Mouse (Mus musculus) fibroblast of lung, adult 2 months (primary cell): ENCODE results near the gene Adat1.

ENCODE experiments used
- DNase-seq: peaks from one replicate; pipeline ENCODE4 v3.0.0-alpha.2; 2011; ENCODE audit warnings: low read depth

Gene Adat1

GRCm38 (mm10) chr8:111967246-111967870 is 24.7 kb downstream of the Adat1 start:
- no peak for DNase-seq

DNA sequence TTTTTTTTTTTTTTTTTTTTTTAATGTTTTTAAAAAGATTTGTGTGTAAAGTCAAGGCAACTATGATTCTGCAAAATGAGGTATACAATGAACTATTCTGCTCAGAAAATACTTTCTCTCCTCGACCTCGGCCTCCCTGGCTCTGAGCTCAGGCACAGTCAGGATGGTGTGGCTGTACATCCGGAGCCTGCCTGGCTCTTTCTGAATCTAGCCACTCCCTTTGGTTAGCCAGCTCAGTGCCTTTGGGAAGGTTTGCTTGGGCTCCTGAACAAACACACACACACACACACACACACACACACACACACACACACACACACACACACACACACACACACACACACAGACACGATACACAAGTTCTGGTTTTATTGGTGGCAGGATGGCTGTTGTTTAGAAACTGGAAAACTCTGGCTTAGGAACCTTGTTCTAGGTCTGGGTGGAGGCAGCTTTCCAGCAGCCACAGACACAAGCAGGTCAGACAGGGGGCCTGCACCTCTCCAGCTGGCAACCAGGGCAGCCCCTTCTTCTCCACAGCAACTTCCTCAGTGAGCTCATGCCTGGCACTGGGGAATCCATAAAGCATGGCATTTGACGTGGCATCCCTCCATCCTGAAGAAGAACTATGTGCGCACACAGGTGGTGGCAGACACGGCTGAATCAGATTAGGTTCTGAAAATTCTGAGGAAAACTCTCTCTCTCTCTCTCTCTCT is 27.1 kb downstream of the Adat1 start:
- DNase-seq = peak; percentile 53

GRCm38 (mm10) chr8:111964351-111964750 is 27.8 kb downstream of the Adat1 start:
- DNase-seq = peak; percentile 11

GRCm38 (mm10) chr8:111963546-111963945 is 28.6 kb downstream of the Adat1 start:
- DNase-seq = no peak

- no peak for DNase-seq
Observed at GRCm38 (mm10) chr8:111963091-111963490, 29.0 kb downstream of the Adat1 start.

DNA sequence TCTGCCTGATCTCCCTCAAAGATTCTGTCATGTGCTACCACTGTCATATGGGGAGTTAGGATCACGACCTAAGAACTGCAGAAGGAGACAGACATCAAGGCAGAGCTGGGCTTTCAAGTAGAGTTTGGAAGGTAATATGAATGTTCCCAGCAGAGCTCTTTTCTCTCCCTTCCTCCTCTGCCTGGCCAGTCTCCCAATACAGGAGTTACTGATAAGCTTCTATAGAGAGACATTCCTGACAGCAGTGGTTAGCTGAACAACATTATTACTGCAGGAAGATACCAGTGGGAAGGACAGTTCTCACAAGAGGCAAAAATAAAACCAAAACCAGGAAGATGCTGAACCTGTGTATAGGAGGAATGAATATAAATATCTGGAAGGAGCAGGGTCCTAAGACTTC is 29.5 kb downstream of the Adat1 start:
- DNase-seq = no peak

- DNase-seq = no peak
Observed at GRCm38 (mm10) chr8:111961330-111961729, 30.8 kb downstream of the Adat1 start.

DNA sequence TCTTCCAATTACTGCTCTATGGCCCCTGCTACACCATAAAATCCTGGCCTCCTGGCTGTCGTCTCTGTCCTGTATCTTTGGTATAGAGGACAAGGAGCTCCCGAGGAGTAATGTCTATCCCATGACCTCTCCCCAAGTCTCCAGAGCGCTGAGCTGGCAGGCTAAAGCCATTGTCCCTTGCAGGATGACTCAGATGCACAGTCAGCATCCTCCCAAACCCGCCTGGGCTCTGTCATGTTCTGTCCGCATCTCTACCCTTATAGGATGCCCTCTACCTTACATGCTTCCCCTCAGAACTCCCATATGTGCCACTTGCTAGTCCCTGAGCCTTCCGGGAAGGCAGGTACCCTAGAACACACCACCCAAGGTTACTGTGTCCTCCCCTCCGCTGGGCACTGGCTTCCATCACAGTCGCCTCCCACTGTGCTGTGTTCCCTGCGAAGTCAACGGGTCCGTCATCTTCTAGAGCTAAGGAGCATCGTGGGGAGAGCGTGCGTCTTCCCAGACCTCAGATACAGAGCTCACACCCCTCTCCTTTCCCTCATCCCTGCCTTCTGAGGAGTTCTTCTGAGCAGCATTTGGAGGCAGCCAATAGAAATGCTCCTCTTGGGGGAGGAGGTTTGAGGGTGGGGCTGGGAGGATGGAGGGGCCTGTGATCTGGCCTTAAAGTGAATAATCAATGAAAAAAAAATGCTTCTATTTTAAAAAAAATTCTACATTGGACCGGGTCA is 31.3 kb downstream of the Adat1 start:
- DNase-seq = no peak

DNA sequence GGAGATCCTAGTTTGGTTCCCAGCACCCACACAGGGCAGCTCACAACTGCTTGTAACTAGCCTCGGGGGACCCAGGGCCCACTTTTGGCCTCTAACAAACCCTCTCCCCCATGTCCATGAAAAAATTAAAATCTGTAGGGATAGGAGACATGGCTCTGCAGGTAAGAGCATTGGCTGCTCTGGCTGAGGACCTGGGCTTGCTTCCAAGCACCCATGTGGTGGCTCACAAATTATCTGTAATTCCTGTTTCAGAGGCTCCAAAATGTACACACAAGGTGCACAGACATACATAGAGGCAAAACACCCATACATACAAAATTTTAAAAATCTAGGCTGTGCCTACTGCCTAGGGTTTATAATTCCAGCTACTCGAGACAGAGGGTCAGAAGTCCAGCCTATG is 34.9 kb downstream of the Adat1 start:
- DNase-seq = no peak

GRCm38 (mm10) chr8:111955879-111956278 is 36.2 kb downstream of the Adat1 start:
- no peak for DNase-seq

- DNase-seq = no peak
Observed at GRCm38 (mm10) chr8:111954844-111955594, 37.1 kb downstream of the Adat1 start.

DNA sequence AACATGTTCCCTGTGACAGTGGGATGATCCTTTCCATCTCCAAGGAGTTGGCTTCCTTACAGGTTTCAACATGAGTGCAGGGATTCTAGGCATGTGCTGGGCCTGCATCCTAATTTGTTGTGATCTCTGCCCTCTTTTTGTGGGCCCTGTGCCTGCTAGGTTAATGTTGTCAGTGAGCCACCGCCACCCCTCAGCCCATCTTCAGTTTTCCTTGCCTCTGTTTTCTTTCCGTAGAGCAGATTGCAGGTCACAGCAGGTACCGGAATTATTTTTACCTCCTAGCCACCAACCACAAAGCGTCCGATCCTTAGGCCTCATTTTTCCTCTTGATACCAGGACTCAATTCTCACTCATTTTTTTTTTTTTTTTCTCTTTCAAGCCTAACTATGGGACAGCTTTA is 40.2 kb downstream of the Adat1 start:
- no peak for DNase-seq

- no peak for DNase-seq
Observed at GRCm38 (mm10) chr8:111951317-111951716, 40.8 kb downstream of the Adat1 start.

- no peak for DNase-seq
Observed at GRCm38 (mm10) chr8:111950846-111951245, 41.3 kb downstream of the Adat1 start.

- DNase-seq = no peak
Observed at GRCm38 (mm10) chr8:111947954-111948353, 44.1 kb downstream of the Adat1 start.

GRCm38 (mm10) chr8:111947144-111947543 is 45.0 kb downstream of the Adat1 start:
- no peak for DNase-seq

GRCm38 (mm10) chr8:111943544-111943943 is 48.6 kb downstream of the Adat1 start:
- DNase-seq = no peak

- no peak for DNase-seq
Observed at GRCm38 (mm10) chr8:111941101-111941454, 51.0 kb downstream of the Adat1 start.

DNA sequence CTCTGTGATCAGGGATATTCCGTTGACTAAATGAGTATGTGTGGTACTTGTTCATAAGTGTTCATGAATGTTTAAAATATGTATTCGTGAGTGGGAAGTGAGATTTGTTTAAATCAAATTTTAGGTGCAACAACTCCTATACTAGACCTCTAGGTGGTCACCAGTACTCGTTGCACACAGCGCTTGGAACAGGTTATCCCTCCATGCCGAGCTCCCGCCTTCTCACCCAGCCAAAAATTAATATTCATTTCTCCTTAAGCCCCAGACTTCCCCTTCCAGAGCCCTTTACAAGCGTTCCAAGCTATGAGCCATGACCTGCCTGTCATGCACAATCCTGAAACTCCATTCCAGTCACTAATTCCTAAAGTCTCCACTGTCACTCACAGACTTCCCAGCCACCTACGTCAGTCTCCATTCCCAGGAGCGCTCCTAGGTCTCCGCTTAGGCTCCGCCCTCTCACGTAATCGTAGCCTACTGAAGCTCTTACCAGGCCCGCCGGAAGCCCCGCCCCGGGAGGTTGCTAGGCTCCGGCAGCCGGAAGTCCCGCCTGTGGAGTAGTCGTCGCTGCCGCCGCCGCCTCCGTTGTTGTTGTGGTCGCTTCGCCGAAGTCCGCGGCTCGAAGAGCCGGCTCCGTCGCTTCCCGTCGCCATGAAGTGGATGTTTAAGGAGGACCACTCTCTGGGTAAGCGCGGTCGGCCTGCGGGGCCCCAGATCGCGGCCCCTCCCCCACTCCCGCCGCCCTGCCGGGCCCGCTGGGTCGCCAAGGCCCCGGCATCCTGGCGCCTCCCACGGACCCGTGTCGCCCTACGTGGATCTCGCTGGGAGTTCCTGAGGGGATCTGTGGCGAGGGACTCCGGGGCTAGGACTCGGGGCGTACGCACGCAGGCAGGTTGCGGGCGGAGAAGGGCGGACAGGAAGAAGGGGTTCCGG is 51.7 kb downstream of the Adat1 start, which contains the start of gene Gabarapl2:
Gene Gabarapl2 (plus strand): TSS at position 533 of the 930 bp plus-strand sequence.
- DNase-seq = peak; percentile 89

GRCm38 (mm10) chr8:111939516-111940142 is 52.5 kb downstream of the Adat1 start:
- DNase-seq = peak; percentile 74
